Comparison of ENCODE assay signal across 8 mouse cellular contexts in the genomic region with DNA sequence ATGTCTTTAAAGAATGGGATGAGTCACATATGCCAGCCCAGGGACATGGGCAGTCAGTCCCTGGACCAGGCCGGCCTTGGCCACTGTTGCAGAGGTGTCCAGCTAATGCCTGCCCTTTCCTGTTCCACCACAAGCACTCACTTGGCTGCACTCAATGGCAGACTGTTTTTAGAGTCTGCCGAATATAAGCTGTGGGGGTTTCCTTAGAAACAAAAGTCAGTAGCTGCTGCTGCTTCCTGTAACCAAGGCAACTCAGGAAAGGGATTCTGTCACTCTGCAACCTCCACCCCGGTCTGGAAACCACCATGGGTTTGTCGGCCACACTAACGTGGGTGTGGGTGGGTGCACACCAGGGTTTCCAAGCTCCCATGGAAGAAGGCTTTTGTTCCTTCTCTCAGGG.
DNase-seq lines count a peak whose midpoint lies in the region; ATAC-seq lines count a peak whose summit lies in the region.
"Had no signal": no experiment of that assay in that cellular context is flagged by ENCODE, and none has a peak within 500 bp of the region (broad histone marks: within the 10 kb centered on the region; RNA-seq: fewer than 3 reads in every experiment).

No protein-coding gene starts in this region.

- peaks cover 100% of the 10 kb centered on the region for H3K4me1 ChIP-seq in megakaryocyte, embryonic 14.5 days
- H3K4me1 ChIP-seq in stomach, embryonic 16.5 days (ENCODE audit: control insufficient read depth, insufficient read depth, low read length): peaks cover 60% of the 10 kb centered on the region

- WGBS in stomach, embryonic 16.5 days: 39% methylated on average over 5 of the region's 5 CpGs

- no peak for ATAC-seq in stomach, embryonic 16.5 days (ENCODE audit: insufficient read depth, low FRiP score)

- peak overlapping the region; percentile 53 for H3K27ac ChIP-seq in stomach, embryonic 16.5 days (ENCODE audit: low read length)

- H3K4me3 ChIP-seq in megakaryocyte, embryonic 14.5 days (replicated peaks): peak overlapping the region; percentile 83
- no peak overlapping the region for H3K4me3 ChIP-seq in stomach, embryonic 16.5 days (replicated peaks; ENCODE audit: low read length)
- H3K4me3 ChIP-seq: erythroblast, embryonic 14.5 days had no signal

- no peaks in the 10 kb centered on the region for H3K27me3 ChIP-seq in megakaryocyte, embryonic 14.5 days (replicated peaks)
- no peaks in the 10 kb centered on the region for H3K27me3 ChIP-seq in stomach, embryonic 16.5 days (ENCODE audit: control insufficient read depth, insufficient read depth, low read length)

- no peak overlapping the region for H3K4me2 ChIP-seq in stomach, embryonic 16.5 days (ENCODE audit: low read depth, low read length)

- H3K36me3 ChIP-seq in megakaryocyte, embryonic 14.5 days (replicated peaks; ENCODE audit: low read length): peaks cover 51% of the 10 kb centered on the region
- no peaks in the 10 kb centered on the region for H3K36me3 ChIP-seq in stomach, embryonic 16.5 days (ENCODE audit: control insufficient read depth, insufficient read depth, low read length)

- H3K9ac ChIP-seq in stomach, embryonic 16.5 days (ENCODE audit: low read length): no peak overlapping the region; the same call in 1 of the 2 replicates

- DNase-seq in CD4-positive helper T cell, adult 2 months (ENCODE audit: low read depth, low spot score): peak; percentile 87
- DNase-seq in T-cell, adult 2 months (ENCODE audit: low spot score): peak; percentile 82
- peak; percentile 98 for DNase-seq in heart, adult 11 months
- peak; percentile 63 for DNase-seq in kidney, postnatal 14 days
- no peak for DNase-seq in cerebellum, adult 8-10 months

- no peaks in the 10 kb centered on the region for H3K9me3 ChIP-seq in megakaryocyte, embryonic 14.5 days
- H3K9me3 ChIP-seq in stomach, embryonic 16.5 days (replicated peaks; ENCODE audit: control insufficient read depth, low read length): no peaks in the 10 kb centered on the region
